Comparison of ENCODE assay signal across 19 mouse cellular contexts in the genomic region with DNA sequence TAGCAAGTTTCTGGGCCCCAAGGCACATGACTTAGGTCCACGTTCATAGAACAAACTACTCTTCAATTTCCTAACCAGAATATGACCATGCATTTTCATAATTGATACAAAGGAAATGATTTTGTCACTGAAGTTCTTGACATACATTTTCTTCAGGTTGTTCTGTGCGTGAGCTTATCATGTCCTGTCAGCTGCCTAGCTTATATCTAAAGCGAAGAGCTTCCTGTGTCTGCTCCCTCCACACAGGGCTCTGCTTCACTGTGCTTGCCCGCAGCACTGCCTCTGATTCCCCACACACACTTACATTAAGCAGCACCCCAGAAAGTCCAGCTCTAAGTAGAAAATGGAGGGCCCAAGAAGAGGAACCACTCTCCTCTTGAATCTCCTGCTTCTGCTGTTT.
DNase-seq lines count a peak whose midpoint lies in the region; ATAC-seq and TF ChIP-seq lines count a peak whose summit lies in the region.
"Had no signal": no experiment of that assay in that cellular context is flagged by ENCODE, and none has a peak within 500 bp of the region (broad histone marks: within the 10 kb centered on the region; RNA-seq: fewer than 3 reads in every experiment).

No protein-coding gene starts in this region.

- TF ChIP-seq CTCF in layer of hippocampus, adult 2 months (conservative IDR thresholded peaks at IDR 0.05): no peak

- H3K4me3 ChIP-seq in layer of hippocampus, adult 2 months: no peak overlapping the region
- H3K4me3 ChIP-seq: heart, embryonic 12.5 days; lung, embryonic 15.5 days; midbrain, embryonic 10.5 days; myocyte had no signal

- no peak for DNase-seq in layer of hippocampus, adult 2 months (ENCODE audit: low spot score in 2 of 2)
- no peak for DNase-seq in layer of hippocampus, postnatal 10 days (ENCODE audit: low spot score in 2 of 2)
- peak; percentile 42 for DNase-seq in 416B (ENCODE audit: low read depth)
- peak; percentile 33 for DNase-seq in naive thymus-derived CD4-positive, alpha-beta T cell, adult 2 months (ENCODE audit: low read depth)
- DNase-seq in embryo, embryonic 11 days: no peak
- no peak for DNase-seq in layer of hippocampus, postnatal 14 days (ENCODE audit: low spot score in 2 of 2)
- DNase-seq in adrenal gland, postnatal 36 days: no peak
- DNase-seq: adrenal gland, postnatal 10 days; cerebellum, adult 9-10 months; heart, postnatal 14 days; kidney, postnatal 25 days; lung, postnatal 36 days had no signal

- H3K27ac ChIP-seq in layer of hippocampus, adult 2 months: 0 out of 2 replicates have a peak overlapping the region, but pooled peaks have one; percentile 10
- H3K27ac ChIP-seq: lung, embryonic 15.5 days; midbrain, embryonic 10.5 days had no signal

- peak; percentile 88 for ATAC-seq in common myeloid progenitor, adult 5-6 weeks (replicated peaks; ENCODE audit: low read depth, poor library complexity, severe bottlenecking)
- ATAC-seq: intestine, postnatal 0 days; midbrain, embryonic 16.5 days had no signal

Comparison
In these comparisons a context has a peak if more than half of its experiments do, and no peak if none do; other contexts are left out.
1. DNase-seq: peak in 416B (single experiment) and naive thymus-derived CD4-positive, alpha-beta T cell, adult 2 months (single experiment); none in layer of hippocampus, adult 2 months (0 of 2), layer of hippocampus, postnatal 10 days (0 of 2), embryo, embryonic 11 days (single experiment), layer of hippocampus, postnatal 14 days (0 of 2) and adrenal gland, postnatal 36 days (0 of 2).